Mouse (Mus musculus) macrophage (primary cell): ENCODE results near the gene Trappc6a. TPM values are rescaled to one million over a fixed set of nuclear protein-coding genes. Genes with fewer than 3 reads are reported as not detected.

Experiments used
- H3K27ac ChIP-seq: fragments of 350-480 bp; formaldehyde crosslinking; 2 replicates; pipeline ENCODE4 v1.9.0; 2021
- H3K36me3 ChIP-seq: fragments of 350-480 bp; formaldehyde crosslinking; 2 replicates; pipeline ENCODE4 v1.9.0; 2021; ENCODE audit errors: inconsistent target
- H3K4me3 ChIP-seq: fragments of 350-480 bp; formaldehyde crosslinking; 2 replicates; pipeline ENCODE4 v1.9.0; 2021; ENCODE audit errors: inconsistent target
- H3K79me2 ChIP-seq: fragments of 350-480 bp; formaldehyde crosslinking; 2 replicates; pipeline ENCODE4 v1.9.0; 2021; ENCODE audit errors: inconsistent target
- WGBS: methylation state at CpG from one replicate; pipeline ENCODE4 v1.1.7; 2026; ENCODE audit warnings: inconsistent platforms; ENCODE audit not compliant: missing documents; 5-methylcytosine and 5-hydroxymethylcytosine counted together
- polyA plus RNA-seq: library from polyadenylated mRNA; stranded (reverse); fragments of 250-400 nt; gene quantifications from 3 replicates; pipeline ENCODE4 v1.2.4, GENCODE M21; 2018; ENCODE audit warnings: inconsistent platforms
- total RNA-seq, 78 experiments: library from RNA; depleted of rRNA; stranded (reverse); fragments of 250-400 nt; gene quantifications; 1 replicate in 9 of 78; 2 replicates in 24 of 78; 3 replicates in 43 of 78; 4 replicates in 2 of 78; pipeline ENCODE4 v1.2.4; 2018; ENCODE audit warnings: inconsistent platforms in 56 of 78

The Trappc6a gene
- 10 to 100 TPM in 20 of 26 experiments, 1 to 10 TPM in 6; 5.9 to 34.6 (median 15.4) TPM for total RNA-seq (2018; cell fraction: chromatin; rRNA removed)
- total RNA-seq (2018; cell fraction: cytosol; rRNA removed): 10 to 100 TPM; 29.1 to 58.6 (median 39.8) TPM
- total RNA-seq (2018; cell fraction: nucleus; rRNA removed): 10 to 100 TPM in 24 of 26 experiments, 1 to 10 TPM in 2; 7.2 to 33.6 (median 19.7) TPM
- 9.4 to 41.1 TPM (median 33.5 TPM) in 3 replicates for polyA plus RNA-seq

- peak within 1 kb of the TSS; percentile 83 for H3K27ac ChIP-seq
- no peaks in the 10 kb centered on the region for H3K36me3 ChIP-seq
- WGBS: under 1% methylated on average over 56 of the region's 56 CpGs
- H3K79me2 ChIP-seq: peaks cover 30% of the 10 kb centered on the region
- H3K4me3 ChIP-seq: peak within 1 kb of the TSS; percentile 94
Measured at GRCm38 (mm10) chr7:19508150-19508923, at the start of gene Trappc6a, which contains the start of gene Bloc1s3. TSS of gene Trappc6a (plus strand) at chr7:19508395. TSS of gene Bloc1s3 (minus strand) at chr7:19508367.

GRCm38 (mm10) chr7:19458591-19459111, 49.5 kb upstream of the Trappc6a start, which contains the start of gene Mark4:
TSS of gene Mark4 (minus strand) at chr7:19458821.
- peak within 1 kb of the TSS; percentile 22; the same call in 1 of the 2 replicates for H3K27ac ChIP-seq
- H3K36me3 ChIP-seq: no peaks in the 10 kb centered on the region
- 1% methylated on average over 20 of the region's 42 CpGs for WGBS
- H3K79me2 ChIP-seq: peaks cover 47% of the 10 kb centered on the region
- peak within 1 kb of the TSS; percentile 61 for H3K4me3 ChIP-seq

GRCm38 (mm10) chr7:19459144-19459870, 48.9 kb upstream of the Trappc6a start:
- H3K4me3 ChIP-seq: peak overlapping the region; percentile 61
- H3K27ac ChIP-seq: peak overlapping the region; percentile 22; the same call in 1 of the 2 replicates
- WGBS: 53% methylated on average over 5 of the region's 6 CpGs

DNA sequence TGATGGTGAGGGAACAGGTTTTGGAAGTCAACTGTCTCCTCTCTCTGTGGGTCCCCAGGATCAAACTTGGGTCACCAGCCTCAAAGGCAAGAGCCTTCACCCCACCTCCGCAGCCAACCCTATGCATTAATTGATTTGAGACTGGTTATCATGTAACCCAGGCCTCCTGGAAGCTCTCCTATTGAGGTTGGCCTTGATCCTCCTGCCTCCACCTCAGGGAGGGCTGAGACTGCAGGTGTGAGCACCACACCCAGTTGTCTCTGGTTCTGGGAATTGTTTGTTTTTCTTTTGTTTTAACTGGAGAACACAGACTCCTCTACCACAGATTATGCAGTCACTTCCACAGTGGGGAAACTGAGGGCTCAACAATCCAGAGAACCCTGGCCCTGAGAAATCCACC, 47.7 kb upstream of the Trappc6a start:
- H3K79me2 ChIP-seq: peaks cover 28% of the 10 kb centered on the region
- H3K36me3 ChIP-seq: no peaks in the 10 kb centered on the region
- no peak overlapping the region for H3K27ac ChIP-seq
- no peak overlapping the region for H3K4me3 ChIP-seq
- WGBS: 100% methylated on average over 1 of the region's 1 CpGs

More at GRCm38 (mm10) chr7:19459144-19459870, 48.9 kb upstream of the Trappc6a start:
- peaks cover 40% of the 10 kb centered on the region for H3K79me2 ChIP-seq
- H3K36me3 ChIP-seq: no peaks in the 10 kb centered on the region

DNA sequence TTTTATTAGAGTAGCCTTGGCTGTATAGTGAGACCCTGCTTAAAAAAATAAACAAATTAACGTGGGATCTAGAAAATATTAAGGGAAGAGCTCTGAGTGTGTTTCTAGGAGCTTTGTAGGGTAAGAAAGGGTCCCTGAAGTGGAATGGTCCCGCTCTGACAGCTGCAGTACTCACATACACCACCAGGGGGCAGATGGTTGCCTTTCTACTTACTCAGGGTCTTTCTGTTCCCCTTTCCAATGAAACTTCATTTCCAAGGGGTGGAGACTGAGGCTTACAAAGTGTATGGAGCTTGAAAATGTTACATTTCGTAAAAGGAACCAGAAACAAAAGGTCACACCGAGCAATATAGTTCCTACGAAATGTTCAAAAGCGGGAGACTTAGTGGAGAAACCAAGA, 46.7 kb upstream of the Trappc6a start:
- no peak overlapping the region for H3K27ac ChIP-seq
- 0% methylated on average over 4 of the region's 6 CpGs for WGBS

GRCm38 (mm10) chr7:19462443-19462842, 45.8 kb upstream of the Trappc6a start:
- 85% methylated on average over 4 of the region's 4 CpGs for WGBS

More for the DNA sequence above, 46.7 kb upstream of the Trappc6a start:
- no peak overlapping the region for H3K4me3 ChIP-seq
- no peaks in the 10 kb centered on the region for H3K36me3 ChIP-seq
- peaks cover 18% of the 10 kb centered on the region for H3K79me2 ChIP-seq

DNA sequence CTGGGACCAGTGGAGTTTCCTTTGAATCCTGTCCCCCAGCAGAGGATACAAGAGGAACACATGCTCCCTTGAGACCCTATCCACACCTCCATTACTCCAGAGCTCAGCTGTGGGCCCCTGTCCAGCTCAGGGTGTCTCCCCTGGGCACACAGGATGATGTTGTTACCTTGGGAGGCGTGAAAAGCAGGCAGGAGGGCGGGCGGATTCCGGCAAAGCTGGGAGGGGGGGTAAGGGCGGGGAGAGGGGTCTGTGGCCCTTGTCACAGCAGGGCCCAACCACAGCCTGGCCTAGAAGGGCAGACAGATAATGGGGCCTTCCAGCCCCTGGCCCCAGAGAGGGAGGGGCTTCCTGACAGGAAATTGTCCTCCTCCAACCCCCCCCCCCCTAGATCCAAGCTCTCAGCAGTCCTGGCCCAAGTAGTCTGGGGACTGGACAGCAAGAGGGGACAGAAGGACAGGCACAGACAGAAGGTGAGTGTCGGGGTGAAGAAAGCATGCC, 45.3 kb upstream of the Trappc6a start, which contains the start of gene Exoc3l2:
TSS of gene Exoc3l2 (plus strand) at position 448 of the 498 bp plus-strand sequence.
- Histone ChIP-seq H3K27ac (peak within 1 kb of the TSS; percentile 5; the same call in 1 of the 2 replicates), H3K36me3 (no peaks in the 10 kb centered on the region), H3K4me3 (no peak within 1 kb of the TSS), H3K79me2 (peaks cover 4% of the 10 kb centered on the region; the same call in 1 of the 2 replicates)
- 72% methylated on average over 6 of the region's 6 CpGs for whole genome bisulfite sequencing

More at GRCm38 (mm10) chr7:19462443-19462842, 45.8 kb upstream of the Trappc6a start:
- Histone ChIP-seq H3K79me2 (peaks cover 9% of the 10 kb centered on the region; the same call in 1 of the 2 replicates), H3K4me3 (no peak overlapping the region), H3K36me3 (no peaks in the 10 kb centered on the region), H3K27ac (no peak overlapping the region)

- Histone ChIP-seq H3K36me3 (no peaks in the 10 kb centered on the region), H3K4me3 (no peak overlapping the region), H3K27ac (no peak overlapping the region), H3K79me2 (no peaks in the 10 kb centered on the region)
- WGBS: 90% methylated on average over 22 of the region's 22 CpGs
Measured at GRCm38 (mm10) chr7:19464367-19465307, 43.6 kb upstream of the Trappc6a start.

- Histone ChIP-seq H3K4me3 (no peak overlapping the region), H3K79me2 (no peaks in the 10 kb centered on the region), H3K36me3 (no peaks in the 10 kb centered on the region), H3K27ac (no peak overlapping the region)
- WGBS: 82% methylated on average over 5 of the region's 5 CpGs
Measured at GRCm38 (mm10) chr7:19466602-19467145, 41.5 kb upstream of the Trappc6a start.

- no peaks in the 10 kb centered on the region for H3K79me2 ChIP-seq
- no peak overlapping the region for H3K27ac ChIP-seq
- H3K36me3 ChIP-seq: no peaks in the 10 kb centered on the region
- WGBS: 71% methylated on average over 6 of the region's 6 CpGs
- no peak overlapping the region for H3K4me3 ChIP-seq
Measured at GRCm38 (mm10) chr7:19467638-19468037, 40.6 kb upstream of the Trappc6a start.

DNA sequence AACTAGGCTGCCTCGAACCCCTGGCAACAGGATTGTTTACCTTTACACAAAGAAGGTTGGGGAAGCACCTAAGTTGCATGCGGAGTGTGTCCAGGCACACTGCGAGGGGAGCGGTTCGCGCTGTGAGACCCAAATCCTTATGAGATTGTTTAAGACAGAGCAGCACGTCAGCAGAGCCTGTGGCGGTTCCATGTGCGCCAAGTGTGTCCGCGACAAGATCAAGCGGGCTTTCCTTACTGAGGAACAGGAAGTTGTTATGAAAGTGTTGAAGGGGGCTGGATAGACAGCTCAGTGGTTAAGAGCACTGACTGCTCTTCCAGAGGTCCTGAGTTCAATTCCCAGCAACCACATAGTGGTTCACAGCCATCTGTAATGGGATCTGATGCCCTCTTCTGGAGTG, 39.9 kb upstream of the Trappc6a start:
- Histone ChIP-seq H3K79me2 (no peaks in the 10 kb centered on the region), H3K4me3 (no peak overlapping the region), H3K36me3 (no peaks in the 10 kb centered on the region), H3K27ac (no peak overlapping the region)
- 34% methylated on average over 12 of the region's 12 CpGs for WGBS

GRCm38 (mm10) chr7:19469404-19469803, 38.8 kb upstream of the Trappc6a start:
- no peaks in the 10 kb centered on the region for H3K36me3 ChIP-seq
- no peaks in the 10 kb centered on the region for H3K79me2 ChIP-seq
- H3K4me3 ChIP-seq: no peak overlapping the region
- 97% methylated on average over 14 of the region's 23 CpGs for WGBS
- no peak overlapping the region for H3K27ac ChIP-seq

- Histone ChIP-seq H3K4me3 (no peak overlapping the region), H3K79me2 (no peaks in the 10 kb centered on the region), H3K36me3 (no peaks in the 10 kb centered on the region), H3K27ac (no peak overlapping the region)
- WGBS: 87% methylated on average over 13 of the region's 14 CpGs
Measured at GRCm38 (mm10) chr7:19470308-19470707, 37.9 kb upstream of the Trappc6a start.
